Mouse (Mus musculus) gastrocnemius, postnatal 14 days (tissue): ENCODE measurements around the gene Tbc1d17. TPM values are rescaled to one million over a fixed set of nuclear protein-coding genes. Genes with fewer than 3 reads are reported as not detected.

Source experiments
- DNase-seq: peaks from one replicate; pipeline ENCODE4 v3.0.0; 2021; ENCODE audit warnings: mixed read lengths
- intact Hi-C: fragments of 180-260 bp; cut with DNase I; formaldehyde crosslinking; loops from one replicate; pipeline ENCODE4 v1.15.1; 2025; ENCODE audit warnings: low total_unique reads
- total RNA-seq, 2 experiments: library from RNA; stranded (reverse); gene quantifications; 2 replicates each; pipeline ENCODE4 v1.2.3; 2021

The Tbc1d17 gene
- total RNA-seq, 2 experiments from 2014 or later = 28.2 to 38.9 TPM

- no peak for DNase-seq
- intact Hi-C loops = no loop called here
Measured at GRCm38 (mm10) chr7:44870614-44871013, 21.7 kb upstream of the Tbc1d17 start.

GRCm38 (mm10) chr7:44869697-44870528 lies 21.0 kb upstream of the Tbc1d17 start, which contains the start of gene Ptov1:
Gene Ptov1, minus strand, starts transcription at chr7:44869788.
- peak; percentile 94 for DNase-seq
- intact Hi-C loops = no loop called here

GRCm38 (mm10) chr7:44868919-44869696 lies 20.2 kb upstream of the Tbc1d17 start:
- DNase-seq = peak; percentile 80
- intact Hi-C loops = no loop called here

DNA sequence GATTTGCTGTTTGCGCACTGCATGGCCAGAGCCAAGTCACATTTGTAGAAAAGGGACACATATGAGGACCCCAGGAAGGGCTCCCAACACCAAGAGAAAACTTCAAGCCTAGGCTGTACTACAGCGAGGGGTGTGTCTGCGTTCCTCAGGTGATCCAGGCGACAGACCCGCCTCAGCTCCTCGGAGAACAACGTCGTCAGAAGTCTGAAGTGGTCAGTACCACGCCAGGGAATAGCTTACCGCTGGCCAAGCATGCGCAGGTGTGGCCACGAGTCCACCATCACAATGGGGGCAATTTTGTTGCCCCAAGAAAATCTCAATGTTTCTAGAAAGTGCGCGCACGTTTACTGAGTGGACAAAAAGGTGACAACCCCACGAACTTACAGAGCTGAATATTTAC lies 19.6 kb upstream of the Tbc1d17 start:
- no peak for DNase-seq
- intact Hi-C loops = no loop called here

DNA sequence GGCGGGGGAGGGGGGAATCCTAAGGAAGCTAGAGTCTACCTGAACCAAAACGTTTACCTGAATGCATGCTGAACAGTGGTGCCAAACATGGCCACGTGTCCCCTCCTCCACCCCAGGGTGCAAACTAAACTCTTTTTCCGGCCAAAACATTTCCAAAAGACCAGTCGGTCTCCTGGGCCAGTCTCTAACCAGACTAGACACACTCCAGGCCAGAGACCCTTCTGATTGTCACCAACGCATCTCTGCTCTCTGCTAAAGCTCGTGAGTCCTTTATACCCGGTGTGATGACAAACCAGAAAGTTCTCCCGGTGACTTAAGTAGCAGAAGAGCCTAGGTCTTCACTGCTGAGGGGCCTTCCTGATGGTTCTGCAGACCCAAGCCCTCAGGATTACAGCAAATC lies 18.9 kb upstream of the Tbc1d17 start:
- no peak for DNase-seq
- intact Hi-C loops = no loop called here

DNA sequence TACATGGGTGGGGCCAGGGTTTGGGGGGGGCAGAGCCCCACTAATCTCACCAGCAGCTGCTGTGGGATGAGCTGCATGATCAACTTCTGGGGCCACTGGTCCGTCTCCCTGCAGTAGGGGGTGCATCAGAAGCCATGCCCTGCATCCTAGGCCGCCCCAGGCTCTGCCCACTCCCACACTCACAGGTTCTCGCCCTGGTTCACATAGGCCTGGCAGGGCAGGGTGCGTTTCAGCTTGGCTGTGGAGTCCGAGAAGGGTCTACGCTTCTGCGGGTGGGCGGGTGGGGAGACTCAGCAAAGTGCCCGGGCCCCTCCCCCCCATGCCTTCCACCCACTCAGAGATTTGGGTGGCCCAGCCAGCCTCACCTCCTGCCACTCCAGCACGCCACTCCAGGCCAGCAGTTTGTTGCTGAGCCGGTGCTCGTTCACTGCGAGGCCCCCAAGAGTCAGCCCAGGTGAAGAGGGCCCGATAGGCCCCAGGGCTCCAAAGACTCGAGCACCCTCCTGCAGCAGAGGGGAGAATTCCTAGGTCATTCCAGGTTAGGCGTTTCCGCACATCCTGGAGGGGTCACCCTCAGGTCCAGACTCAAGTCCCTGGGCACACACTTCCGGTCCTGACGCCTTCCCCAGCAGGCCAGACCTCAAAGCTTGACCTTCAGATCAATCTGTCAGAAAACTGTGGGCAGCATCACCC lies 18.3 kb upstream of the Tbc1d17 start:
- DNase-seq = no peak
- intact Hi-C loops = no loop called here

DNA sequence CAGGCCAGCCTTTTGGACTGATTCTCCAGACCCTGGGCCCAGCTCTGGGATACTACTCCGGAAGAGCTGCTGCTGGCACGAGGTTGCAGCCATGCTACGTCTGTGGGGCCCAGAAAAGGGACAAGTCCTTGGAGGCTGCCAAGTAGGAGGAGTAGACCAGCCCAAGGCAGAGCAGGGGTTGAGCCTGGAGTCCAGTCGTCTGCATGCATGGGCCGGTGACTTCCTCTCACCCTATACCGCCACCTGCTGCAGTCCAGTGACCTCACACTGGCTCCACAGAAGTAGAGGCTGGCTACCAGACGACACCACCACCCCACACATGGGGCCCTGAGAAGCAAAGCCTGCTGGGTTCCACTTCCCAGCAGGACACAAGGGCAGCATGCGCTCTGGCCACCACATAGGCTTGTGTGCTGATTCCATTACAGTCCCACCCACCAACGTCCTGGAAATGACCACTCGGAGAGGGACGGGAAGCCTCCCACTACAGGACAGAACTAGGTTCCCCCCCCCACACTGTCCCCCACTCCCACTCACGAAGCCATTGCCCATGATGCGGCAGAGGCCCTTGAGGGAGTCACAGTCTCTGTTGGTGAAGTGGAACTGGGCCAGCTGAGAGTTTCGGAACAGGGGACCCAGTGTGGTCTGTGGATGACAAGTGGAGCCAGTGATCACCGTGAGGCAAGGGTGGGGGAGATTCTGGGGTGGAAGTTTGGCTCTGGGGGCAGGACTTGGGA lies 17.6 kb upstream of the Tbc1d17 start:
- intact Hi-C loops = no loop called here
- DNase-seq = peak; percentile 73

DNA sequence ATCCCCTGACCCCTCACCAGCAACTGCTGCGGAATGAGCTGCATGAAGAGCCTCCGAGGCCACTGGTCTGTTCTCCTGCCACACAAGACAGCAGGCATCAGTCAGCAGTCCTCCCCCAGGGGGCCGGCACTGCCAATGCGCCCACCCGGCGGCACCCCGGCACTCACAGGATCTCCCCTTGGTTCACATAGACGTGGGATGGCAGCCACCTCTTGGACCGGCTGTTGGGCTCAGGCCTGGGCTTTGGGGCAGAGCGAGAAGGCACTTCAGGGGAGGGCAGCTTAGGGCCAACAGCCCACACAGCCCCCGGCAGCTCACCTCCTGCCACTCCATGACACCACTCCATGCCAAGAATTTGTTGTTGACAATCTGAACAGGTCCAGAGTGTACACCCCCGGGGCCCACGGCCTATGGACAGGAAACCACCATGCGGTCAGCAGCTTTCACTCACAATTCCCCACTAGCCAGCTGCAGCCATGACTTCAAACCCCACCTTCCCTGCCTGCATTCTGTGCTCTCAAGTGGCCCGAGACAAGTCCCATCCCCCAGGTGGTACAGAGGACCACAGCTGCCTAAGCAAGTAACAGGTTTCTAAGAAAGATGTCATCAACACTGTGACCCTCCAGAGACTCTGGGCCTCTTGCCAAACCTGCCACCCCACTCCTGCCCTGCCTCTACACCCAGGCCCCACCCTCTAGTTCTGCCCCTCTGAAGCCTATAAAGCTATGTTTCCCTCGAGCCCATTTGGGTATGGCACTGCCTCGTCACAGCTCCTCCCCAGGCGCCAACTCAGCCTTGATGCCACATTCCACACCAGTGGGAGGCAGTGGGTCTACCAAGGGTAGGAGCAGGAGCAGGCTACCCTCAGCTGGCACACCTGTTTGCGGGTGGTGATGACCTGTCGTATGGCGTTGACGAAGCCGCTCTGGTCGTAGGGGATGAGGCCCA lies 16.0 kb upstream of the Tbc1d17 start:
- no peak for DNase-seq
- intact Hi-C loops = no loop called here

DNA sequence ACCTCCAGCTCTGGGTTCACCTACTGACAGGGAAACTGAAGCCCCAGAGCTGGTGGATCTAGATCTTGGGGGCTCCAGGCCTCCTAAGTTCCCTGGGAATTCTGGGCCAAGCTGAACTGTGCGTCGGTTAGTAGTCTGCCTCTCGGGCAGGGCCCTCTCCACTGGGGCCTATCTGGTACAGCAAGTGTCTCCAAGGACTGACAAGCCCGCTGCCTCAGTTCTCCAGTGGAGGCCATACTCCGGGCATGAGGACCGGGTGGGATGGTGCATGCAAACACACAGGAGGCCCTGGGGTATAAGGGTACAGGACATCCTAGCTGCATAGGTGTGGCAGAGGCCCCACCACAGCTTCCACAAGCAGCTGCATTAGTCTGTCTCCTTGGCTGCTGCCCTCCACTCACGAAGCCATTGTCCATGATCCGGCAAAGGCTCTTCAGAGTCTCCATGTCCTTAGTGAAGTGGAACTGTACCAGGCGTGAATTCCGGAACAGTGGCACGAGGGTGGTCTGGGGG lies 15.2 kb upstream of the Tbc1d17 start:
- DNase-seq = no peak
- intact Hi-C loops = no loop called here

DNA sequence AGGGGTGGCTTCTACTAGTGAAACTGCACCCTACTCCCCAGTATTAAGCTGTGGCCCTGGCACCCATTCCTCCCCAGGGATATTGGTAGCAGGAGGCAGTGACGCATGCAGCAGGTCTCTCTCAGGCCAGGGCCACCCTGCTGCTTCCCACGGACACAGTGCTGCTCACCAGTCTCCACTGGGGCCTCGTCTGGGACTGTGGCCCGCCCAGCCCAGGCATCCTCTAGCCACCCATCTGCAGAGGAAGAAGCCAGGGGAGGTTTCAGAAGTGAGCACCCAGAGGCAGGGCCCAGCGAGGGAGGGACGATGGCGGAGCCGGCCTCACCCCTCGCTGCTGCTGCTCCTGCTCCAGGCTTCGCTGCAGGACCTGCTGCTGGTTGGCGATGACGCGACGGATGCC lies 14.3 kb upstream of the Tbc1d17 start:
- no peak for DNase-seq

GRCm38 (mm10) chr7:44862434-44862833 lies 13.6 kb upstream of the Tbc1d17 start:
- DNase-seq = no peak

More for the DNA sequence above, 14.3 kb upstream of the Tbc1d17 start:
- intact Hi-C loops = no loop called here

GRCm38 (mm10) chr7:44861429-44861816 lies 12.5 kb upstream of the Tbc1d17 start:
- DNase-seq = no peak
- intact Hi-C loops = no loop called here

More at GRCm38 (mm10) chr7:44862434-44862833, 13.6 kb upstream of the Tbc1d17 start:
- intact Hi-C loops = no loop called here

GRCm38 (mm10) chr7:44860576-44861428 lies 11.9 kb upstream of the Tbc1d17 start:
- DNase-seq = peak; percentile 79
- intact Hi-C loops = no loop called here

GRCm38 (mm10) chr7:44859896-44860295 lies 11.0 kb upstream of the Tbc1d17 start:
- DNase-seq = no peak
- intact Hi-C loops = no loop called here

GRCm38 (mm10) chr7:44857905-44858304 lies 9.0 kb upstream of the Tbc1d17 start:
- DNase-seq = no peak
- intact Hi-C loops = no loop called here

DNA sequence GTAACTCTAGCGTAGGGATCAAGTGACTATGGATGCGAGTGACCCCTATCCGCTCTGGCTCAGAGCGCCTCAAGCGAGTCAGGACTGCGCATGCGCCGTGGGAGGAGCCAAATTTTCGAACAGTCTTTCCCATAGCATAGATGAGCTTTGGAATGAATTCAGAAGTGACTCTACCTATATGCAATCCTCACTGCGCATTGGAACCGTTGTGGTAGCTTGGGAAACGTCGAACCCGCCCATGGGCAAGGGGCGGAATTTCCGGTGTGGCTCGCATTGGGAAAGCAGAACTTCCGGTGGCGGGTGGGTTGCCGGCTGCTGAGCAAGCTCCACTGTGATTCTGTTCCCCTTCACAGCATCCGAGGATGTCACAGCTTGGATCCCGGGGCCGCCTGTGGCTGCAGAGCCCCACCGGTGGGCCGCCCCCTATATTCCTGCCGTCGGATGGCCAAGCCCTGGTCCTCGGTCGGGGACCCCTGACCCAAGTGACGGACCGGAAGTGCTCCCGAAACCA lies 8.2 kb upstream of the Tbc1d17 start, which contains the start of gene Pnkp:
TSS of gene Pnkp (plus strand) at position 98 of the 511 bp plus-strand sequence.
- intact Hi-C loops = no loop called here
- DNase-seq = peak; percentile 85
